Mouse (Mus musculus): ENCODE results near the gene Phospho1. TPM values are rescaled to one million over a fixed set of nuclear protein-coding genes. Genes with fewer than 3 reads are reported as not detected.

Phospho1 gene
- polyA plus RNA-seq, 1 experiment from 2014 or later, result not detected

DNA sequence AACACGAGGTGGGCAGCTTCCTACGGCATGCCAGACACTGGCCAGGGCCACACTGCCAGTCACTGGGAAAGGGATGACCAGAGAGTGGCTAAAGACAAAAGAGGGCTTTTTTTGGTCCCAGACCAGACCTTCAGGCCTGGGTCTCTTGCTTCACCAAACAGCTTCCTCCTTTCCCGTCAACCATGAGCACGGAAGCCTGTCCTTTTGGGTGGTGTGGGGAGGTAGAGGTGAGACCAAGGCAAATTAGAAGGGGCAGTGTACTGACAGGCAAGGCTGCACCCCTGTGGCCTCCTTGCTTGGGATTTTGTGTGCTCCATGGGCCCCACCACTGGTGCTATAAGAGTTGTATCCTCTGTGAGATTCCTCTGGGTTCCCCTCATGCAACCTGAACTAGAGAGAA is 14.3 kb downstream of the Phospho1 start:
- peaks cover 43% of the 10 kb centered on the region for H3K27me3 ChIP-seq (replicated peaks)
- ATAC-seq (ENCODE audit: low FRiP score, low read depth), result no peak
- H3K9ac ChIP-seq, result no peak overlapping the region
- H3K4me3 ChIP-seq, result no peak overlapping the region
- no peaks in the 10 kb centered on the region for H3K36me3 ChIP-seq
- 77% methylated on average over 4 of the region's 4 CpGs for WGBS
- H3K4me1 ChIP-seq, result peaks cover 7% of the 10 kb centered on the region
- H3K27ac ChIP-seq, result no peak overlapping the region
- no peaks in the 10 kb centered on the region for H3K9me3 ChIP-seq
- H3K4me2 ChIP-seq (replicated peaks), result no peak overlapping the region

DNA sequence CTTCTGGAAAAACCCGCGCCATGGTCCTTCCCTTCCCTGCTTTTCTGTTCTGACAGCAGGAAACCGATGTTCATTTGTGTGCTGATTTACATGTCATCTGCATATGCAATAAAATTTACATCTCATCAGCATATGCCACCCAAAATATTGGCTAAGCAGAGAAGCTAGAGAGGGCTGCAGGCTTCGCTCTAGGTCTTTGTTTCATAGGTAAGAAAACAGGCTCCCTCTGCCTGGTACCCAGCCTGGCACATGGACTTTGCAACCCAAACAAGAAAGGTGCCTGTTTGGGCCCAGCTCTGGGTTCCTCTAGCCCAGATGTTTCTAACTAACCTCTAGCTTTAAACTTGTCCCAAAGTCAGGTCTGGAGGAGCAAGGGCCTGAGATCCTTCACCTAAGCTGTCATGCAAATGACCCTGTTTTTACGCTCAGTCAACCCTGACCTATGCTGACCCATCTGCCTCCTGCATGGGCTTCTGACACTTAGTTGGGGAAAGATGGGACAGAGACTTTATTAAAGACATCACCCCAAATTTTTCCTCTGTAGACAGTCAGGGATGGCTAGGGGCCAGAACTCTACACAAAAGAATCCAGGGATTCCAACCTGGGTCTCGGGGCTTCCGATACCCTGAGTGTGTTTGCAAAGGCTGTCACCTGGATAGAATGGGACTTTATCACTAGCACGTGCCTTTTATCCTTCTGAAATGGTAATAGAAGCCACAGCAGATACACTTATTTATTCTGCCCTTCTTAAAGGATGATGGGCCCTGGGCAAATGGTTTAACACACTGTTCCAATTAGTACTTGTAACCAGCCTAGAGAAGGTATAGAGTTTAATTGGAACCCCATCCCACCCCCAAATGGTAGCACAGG is 14.9 kb downstream of the Phospho1 start:
- 72% methylated on average over 8 of the region's 8 CpGs for WGBS

DNA sequence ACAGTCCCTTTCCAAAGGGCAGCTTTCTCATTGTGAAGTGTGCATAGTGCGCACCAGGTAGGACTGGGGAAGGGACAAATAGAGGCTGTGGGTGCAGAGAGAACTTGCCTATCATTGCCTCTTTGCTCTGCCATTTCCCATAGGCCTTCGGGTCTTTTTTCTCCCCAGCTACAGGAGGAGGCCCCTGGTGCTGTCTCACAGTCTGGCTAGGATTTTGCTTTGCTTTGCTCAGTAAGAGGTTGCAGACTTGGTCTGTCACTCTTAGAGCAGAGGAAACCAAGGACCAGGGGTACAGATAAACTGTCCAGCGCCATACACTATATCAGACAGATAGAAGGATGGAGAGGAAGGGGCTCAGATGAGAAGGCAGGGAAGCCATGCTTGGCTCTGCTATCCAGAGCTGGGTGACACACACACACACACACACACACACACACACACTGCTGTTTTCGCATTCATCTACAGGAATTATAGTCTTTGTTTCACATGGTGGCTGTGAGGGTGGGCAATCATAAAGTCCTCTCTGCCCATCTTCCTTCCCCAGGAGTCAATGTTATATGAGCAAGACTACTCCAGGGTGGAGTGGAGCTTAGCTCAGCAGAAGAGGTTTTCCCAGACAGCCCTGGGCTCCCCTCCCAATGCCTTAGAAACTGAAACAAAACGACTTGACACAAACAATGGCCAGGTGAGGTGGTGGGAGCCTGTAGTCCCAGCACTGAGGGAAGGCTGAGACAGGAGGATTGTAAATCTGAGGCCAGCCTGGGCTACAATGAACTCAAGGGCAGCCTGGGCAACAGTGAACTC is 16.6 kb downstream of the Phospho1 start:
- peaks cover 20% of the 10 kb centered on the region for H3K27me3 ChIP-seq (replicated peaks)
- 73% methylated on average over 5 of the region's 5 CpGs for WGBS
- no peaks in the 10 kb centered on the region for H3K36me3 ChIP-seq
- H3K27ac ChIP-seq, result no peak overlapping the region
- H3K4me3 ChIP-seq, result no peak overlapping the region
- no peak for ATAC-seq (ENCODE audit: low FRiP score, low read depth)
- H3K9me3 ChIP-seq, result no peaks in the 10 kb centered on the region
- no peak overlapping the region for H3K4me2 ChIP-seq (replicated peaks)
- H3K9ac ChIP-seq, result no peak overlapping the region
- H3K4me1 ChIP-seq, result no peaks in the 10 kb centered on the region

More for the DNA sequence above, 14.9 kb downstream of the Phospho1 start:
- Histone ChIP-seq H3K4me3 (no peak overlapping the region), H3K4me1 (peaks cover 2% of the 10 kb centered on the region), H3K9ac (no peak overlapping the region), H3K27ac (no peak overlapping the region), H3K9me3 (no peaks in the 10 kb centered on the region), H3K27me3 (replicated peaks) (peaks cover 36% of the 10 kb centered on the region), H3K4me2 (replicated peaks) (no peak overlapping the region), H3K36me3 (no peaks in the 10 kb centered on the region)
- no peak for ATAC-seq (ENCODE audit: low FRiP score, low read depth)

DNA sequence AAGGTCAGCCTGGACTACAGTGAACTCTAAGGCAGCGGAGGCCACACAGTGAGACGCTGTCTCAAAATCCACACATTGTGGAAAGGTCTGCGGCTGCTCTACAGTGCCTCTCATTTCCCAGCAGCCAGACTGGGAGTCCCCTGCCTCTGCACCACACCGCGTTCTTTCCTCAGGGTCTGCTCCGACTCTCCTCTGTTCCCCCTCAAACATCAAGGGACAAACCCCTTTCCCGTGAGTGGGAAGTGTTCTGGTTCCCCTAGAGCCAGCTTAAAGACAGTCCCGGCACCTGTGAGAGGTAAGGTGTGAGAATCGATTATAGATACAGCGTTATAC is 17.2 kb downstream of the Phospho1 start:
- Histone ChIP-seq H3K36me3 (no peaks in the 10 kb centered on the region), H3K4me1 (no peaks in the 10 kb centered on the region), H3K4me3 (no peak overlapping the region), H3K9ac (no peak overlapping the region), H3K4me2 (replicated peaks) (peak overlapping the region; percentile 22; the same call in 1 of the 2 replicates), H3K27me3 (replicated peaks) (peaks cover 14% of the 10 kb centered on the region), H3K27ac (no peak overlapping the region), H3K9me3 (no peaks in the 10 kb centered on the region)
- ATAC-seq (ENCODE audit: low FRiP score, low read depth), result no peak
- 61% methylated on average over 10 of the region's 10 CpGs for WGBS

DNA sequence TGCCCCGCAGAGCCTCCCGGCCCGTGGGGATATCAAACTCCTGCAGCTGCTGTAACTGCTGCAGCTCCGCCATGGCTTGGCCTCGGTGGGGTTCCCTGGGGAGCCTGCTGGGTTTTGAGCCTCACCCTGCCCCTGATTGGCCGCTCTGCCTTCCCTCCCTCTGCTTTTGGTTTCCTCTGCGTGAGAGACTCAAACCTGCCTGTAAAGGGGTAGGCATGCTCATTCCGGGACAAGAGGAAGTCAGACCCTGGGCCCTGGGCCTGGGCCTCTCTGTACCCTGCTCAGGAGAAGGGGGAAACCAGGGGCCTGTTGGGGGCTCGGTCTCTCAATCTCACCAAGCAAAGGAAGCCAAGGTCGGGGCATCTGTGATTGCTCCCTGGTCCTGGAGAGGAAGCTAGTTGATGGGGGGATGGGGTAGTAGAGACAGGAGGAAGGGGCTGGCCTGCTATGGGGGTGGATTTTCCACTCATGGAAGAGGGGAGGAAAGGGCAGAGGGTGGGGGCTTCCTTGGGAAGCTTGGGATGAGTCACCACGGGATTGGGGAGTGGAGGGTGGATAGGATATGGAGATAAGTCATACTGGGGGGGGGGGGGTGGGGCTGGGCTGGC is 17.9 kb downstream of the Phospho1 start, which contains the start of gene Abi3:
Abi3 (minus strand) TSS at position 403 of the 608 bp plus-strand sequence.
- H3K9me3 ChIP-seq, result no peaks in the 10 kb centered on the region
- peaks cover 8% of the 10 kb centered on the region for H3K27me3 ChIP-seq (replicated peaks)
- no peak within 1 kb of the TSS for H3K4me3 ChIP-seq
- no peak within 1 kb of the TSS for H3K9ac ChIP-seq
- H3K4me2 ChIP-seq (replicated peaks), result peak within 1 kb of the TSS; percentile 22; the same call in 1 of the 2 replicates
- H3K36me3 ChIP-seq, result no peaks in the 10 kb centered on the region
- no peaks in the 10 kb centered on the region for H3K4me1 ChIP-seq
- H3K27ac ChIP-seq, result no peak within 1 kb of the TSS
- 12% methylated on average over 11 of the region's 11 CpGs for WGBS
- no peak for ATAC-seq (ENCODE audit: low FRiP score, low read depth)

DNA sequence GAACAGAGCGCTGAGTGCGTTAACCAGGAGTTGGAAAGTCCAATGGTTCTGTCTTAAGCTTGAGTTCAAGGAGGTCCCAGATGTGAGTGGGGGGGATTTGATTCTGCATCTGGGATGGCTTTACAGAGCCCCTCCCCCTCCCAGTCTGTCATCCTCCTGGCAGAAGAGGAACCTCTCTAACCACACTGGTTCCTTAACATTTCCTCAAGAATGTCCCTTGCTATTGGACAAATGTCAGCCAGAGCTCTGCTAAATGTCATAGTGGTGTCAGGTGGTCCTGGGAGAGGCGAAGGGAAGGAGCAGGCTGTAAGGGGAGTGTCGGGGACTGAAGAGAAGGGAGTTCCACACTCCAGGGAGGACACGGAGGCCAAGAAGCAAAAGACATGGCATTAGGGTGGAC is 18.7 kb downstream of the Phospho1 start:
- no peak for ATAC-seq (ENCODE audit: low FRiP score, low read depth)
- H3K27me3 ChIP-seq (replicated peaks), result peaks cover 3% of the 10 kb centered on the region; the same call in 1 of the 2 replicates
- H3K9me3 ChIP-seq, result no peaks in the 10 kb centered on the region
- H3K36me3 ChIP-seq, result no peaks in the 10 kb centered on the region
- no peak overlapping the region for H3K9ac ChIP-seq
- H3K4me1 ChIP-seq, result no peaks in the 10 kb centered on the region
- H3K4me3 ChIP-seq, result no peak overlapping the region
- no peak overlapping the region for H3K4me2 ChIP-seq (replicated peaks)
- H3K27ac ChIP-seq, result no peak overlapping the region
- whole genome bisulfite sequencing, result 75% methylated on average over 5 of the region's 5 CpGs

DNA sequence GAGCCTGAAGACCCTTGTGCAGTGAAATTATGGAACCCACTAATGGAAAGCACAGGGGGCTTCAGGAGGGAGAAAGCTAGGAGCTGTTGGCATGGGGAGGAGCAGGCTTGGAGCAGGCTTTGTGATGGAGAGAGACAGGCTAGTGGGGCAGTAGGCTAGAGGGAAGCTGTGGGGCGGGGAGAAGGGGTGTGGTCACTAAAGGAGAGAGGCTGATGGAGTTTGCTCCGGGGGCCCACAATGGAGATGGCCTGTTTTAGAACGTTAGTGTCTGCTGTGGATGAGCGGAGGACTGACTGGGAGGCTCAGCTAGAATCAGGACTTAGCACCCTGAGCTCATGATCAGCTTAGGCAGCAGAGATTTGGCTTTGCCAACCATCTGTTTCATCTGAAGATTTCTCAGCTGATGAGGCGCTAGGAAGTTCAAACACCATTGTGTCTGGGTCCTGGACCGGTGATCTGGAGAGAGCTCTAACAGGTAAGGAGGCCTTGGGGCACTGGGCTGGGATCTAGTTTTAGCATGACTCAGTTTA is 19.2 kb downstream of the Phospho1 start:
- no peak overlapping the region for H3K27ac ChIP-seq
- no peak overlapping the region for H3K9ac ChIP-seq
- no peaks in the 10 kb centered on the region for H3K4me1 ChIP-seq
- peaks cover 3% of the 10 kb centered on the region; the same call in 1 of the 2 replicates for H3K27me3 ChIP-seq (replicated peaks)
- H3K4me2 ChIP-seq (replicated peaks), result no peak overlapping the region
- H3K9me3 ChIP-seq, result no peaks in the 10 kb centered on the region
- no peak overlapping the region for H3K4me3 ChIP-seq
- WGBS, result 53% methylated on average over 6 of the region's 6 CpGs
- no peaks in the 10 kb centered on the region for H3K36me3 ChIP-seq
- ATAC-seq (ENCODE audit: low FRiP score, low read depth), result no peak

DNA sequence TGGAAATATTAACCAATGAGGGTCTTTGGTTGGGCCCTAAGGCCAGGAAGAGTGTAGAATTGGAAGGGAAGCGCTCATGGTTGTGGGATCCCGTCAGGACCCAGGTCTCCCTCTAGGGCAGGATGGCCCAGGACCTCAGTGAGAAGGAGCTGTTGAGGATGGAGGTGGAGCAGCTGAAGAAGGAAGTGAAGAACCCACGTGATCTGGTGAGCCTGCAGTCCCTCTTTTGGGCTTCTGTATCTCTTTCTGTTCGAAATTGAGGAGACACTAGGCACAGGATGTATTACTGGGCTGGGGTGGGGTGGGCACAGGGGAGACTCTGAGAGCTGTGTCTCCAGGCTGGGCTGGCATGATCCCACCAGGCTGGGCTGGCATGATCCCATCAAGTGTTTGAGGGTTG is 20.6 kb downstream of the Phospho1 start:
- no peak overlapping the region for H3K9ac ChIP-seq
- no peaks in the 10 kb centered on the region for H3K36me3 ChIP-seq
- H3K4me3 ChIP-seq, result no peak overlapping the region
- H3K4me1 ChIP-seq, result no peaks in the 10 kb centered on the region
- peaks cover 3% of the 10 kb centered on the region; the same call in 1 of the 2 replicates for H3K27me3 ChIP-seq (replicated peaks)
- H3K9me3 ChIP-seq, result no peaks in the 10 kb centered on the region
- no peak overlapping the region for H3K27ac ChIP-seq
- no peak overlapping the region for H3K4me2 ChIP-seq (replicated peaks)
- ATAC-seq (ENCODE audit: low FRiP score, low read depth), result no peak
- 74% methylated on average over 4 of the region's 4 CpGs for WGBS

DNA sequence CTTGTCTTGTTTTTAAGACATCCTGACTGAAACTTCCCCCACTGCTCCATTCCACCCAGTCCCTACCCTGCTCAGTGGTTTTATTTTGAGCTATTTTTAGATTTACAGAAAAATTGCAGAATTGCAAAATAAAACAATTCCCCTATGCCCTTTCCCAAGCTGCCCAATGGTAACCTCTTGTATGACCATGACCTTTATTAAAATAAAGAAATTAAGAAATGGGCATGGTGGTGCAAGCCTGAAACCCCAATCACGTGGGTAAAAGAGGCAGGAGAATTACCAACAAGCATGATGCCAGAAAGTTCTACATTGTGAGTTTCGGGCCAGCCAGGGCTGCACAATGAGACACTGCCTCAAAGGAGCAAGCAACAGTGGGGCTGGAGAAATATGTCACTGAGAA is 26.6 kb downstream of the Phospho1 start:
- Histone ChIP-seq H3K27me3 (replicated peaks) (no peaks in the 10 kb centered on the region), H3K36me3 (no peaks in the 10 kb centered on the region), H3K27ac (no peak overlapping the region), H3K4me3 (no peak overlapping the region), H3K4me1 (no peaks in the 10 kb centered on the region), H3K9me3 (no peaks in the 10 kb centered on the region), H3K9ac (no peak overlapping the region), H3K4me2 (replicated peaks) (no peak overlapping the region)
- no peak for ATAC-seq (ENCODE audit: low FRiP score, low read depth)
- WGBS, result 74% methylated on average over 2 of the region's 2 CpGs

DNA sequence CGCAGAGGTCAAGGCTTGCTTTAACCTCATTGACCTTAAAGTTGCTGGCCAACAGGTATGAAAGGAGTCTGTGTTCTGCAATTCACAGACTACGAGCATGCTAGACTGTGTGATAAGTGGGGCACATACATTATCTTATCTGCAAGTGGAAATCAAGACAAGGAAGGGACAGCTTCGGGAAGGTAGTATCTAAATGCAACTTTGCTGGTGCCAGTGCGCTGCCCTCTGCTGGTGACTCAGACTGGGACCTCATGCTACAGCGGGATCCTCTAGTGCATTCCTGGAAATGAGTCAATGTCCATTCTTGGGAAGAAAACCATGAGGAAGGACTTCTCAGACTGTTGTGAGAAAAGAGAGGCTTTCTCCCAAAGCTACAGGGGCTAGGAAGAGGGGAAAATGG is 29.4 kb downstream of the Phospho1 start:
- H3K9ac ChIP-seq, result no peak overlapping the region
- no peak for ATAC-seq (ENCODE audit: low FRiP score, low read depth)
- H3K9me3 ChIP-seq, result no peaks in the 10 kb centered on the region
- WGBS, result 58% methylated on average over 5 of the region's 5 CpGs
- H3K4me2 ChIP-seq (replicated peaks), result no peak overlapping the region
- no peak overlapping the region for H3K27ac ChIP-seq
- no peaks in the 10 kb centered on the region for H3K36me3 ChIP-seq
- 0 out of 2 replicates have a peak, but pooled peaks cover 8% of the 10 kb centered on the region for H3K4me1 ChIP-seq
- H3K27me3 ChIP-seq (replicated peaks), result no peaks in the 10 kb centered on the region
- no peak overlapping the region for H3K4me3 ChIP-seq

DNA sequence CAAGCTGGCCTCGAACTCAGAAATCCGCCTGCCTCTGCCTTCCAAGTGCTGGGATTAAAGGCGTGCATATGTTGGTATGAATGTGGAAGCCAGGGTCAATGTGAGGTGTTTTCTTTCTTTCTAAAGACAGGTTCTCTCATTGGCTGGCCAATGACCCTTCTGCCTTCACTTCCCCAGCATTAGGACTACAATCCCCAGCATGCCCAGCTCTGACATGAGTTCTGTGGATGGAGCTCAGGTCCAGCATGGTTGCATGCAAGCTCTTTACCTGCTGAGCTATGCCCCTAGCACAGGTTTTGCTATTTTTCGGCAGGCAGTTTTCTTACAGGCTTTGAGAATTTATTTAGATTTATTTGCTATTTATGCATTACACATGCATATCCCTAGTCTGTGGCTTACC is 33.0 kb downstream of the Phospho1 start:
- H3K9ac ChIP-seq, result no peak overlapping the region
- WGBS, result 81% methylated on average over 4 of the region's 4 CpGs

More for the DNA sequence above, 33.0 kb downstream of the Phospho1 start:
- no peak for ATAC-seq (ENCODE audit: low FRiP score, low read depth)
- H3K4me1 ChIP-seq, result peaks cover 18% of the 10 kb centered on the region
- no peak overlapping the region for H3K4me3 ChIP-seq
- H3K36me3 ChIP-seq, result no peaks in the 10 kb centered on the region
- no peaks in the 10 kb centered on the region for H3K9me3 ChIP-seq
- H3K4me2 ChIP-seq (replicated peaks), result peak overlapping the region; percentile 73
- H3K27me3 ChIP-seq (replicated peaks), result no peaks in the 10 kb centered on the region
- no peak overlapping the region for H3K27ac ChIP-seq

Measured in neural tube, embryonic 12.5 days (tissue).